Mouse (Mus musculus) megakaryocyte, embryonic 14.5 days (primary cell): ENCODE data around the gene Timm29. TPM values are rescaled to one million over a fixed set of nuclear protein-coding genes. Genes with fewer than 3 reads are reported as not detected.
A peak's percentile ranks its signal among the peaks of the same experiment; 100 is the strongest.

Source experiments
- H3K27me3 ChIP-seq: replicated peaks from 2 replicates; pipeline ENCODE3; 2012; ENCODE audit warnings: inconsistent platforms
- H3K36me3 ChIP-seq: replicated peaks from 2 replicates; pipeline ENCODE3; 2012; ENCODE audit warnings: low read length, inconsistent platforms, mixed read lengths
- H3K4me1 ChIP-seq: 2 replicates; pipeline ENCODE4 v1.6.1; 2012; ENCODE audit warnings: inconsistent platforms
- H3K4me3 ChIP-seq: replicated peaks from 2 replicates; pipeline ENCODE3; 2012; ENCODE audit warnings: moderate library complexity, mild to moderate bottlenecking, inconsistent platforms
- H3K9me3 ChIP-seq: 2 replicates; pipeline ENCODE4 v1.6.1; 2012; ENCODE audit warnings: inconsistent platforms
- FLI1 ChIP-seq: IDR thresholded peaks from 2 replicates; pipeline ENCODE4 v1.6.1; 2012; ENCODE audit warnings: low read length, inconsistent platforms, mixed read lengths
- GATA1 ChIP-seq: IDR thresholded peaks from 3 replicates; pipeline ENCODE4 v1.6.1; 2012; ENCODE audit warnings: mixed read lengths, low read length, inconsistent platforms, borderline replicate concordance
- polyA plus RNA-seq: library from polyadenylated mRNA; stranded (reverse); fragments of >175 nt; gene quantifications from 2 replicates; pipeline ENCODE4 v1.2.3, GENCODE M21; 2012; ENCODE audit warnings: low replicate concordance; ENCODE audit not compliant: insufficient read depth

The Timm29 gene
- polyA plus RNA-seq, 1 experiment, result 4.0 TPM

DNA sequence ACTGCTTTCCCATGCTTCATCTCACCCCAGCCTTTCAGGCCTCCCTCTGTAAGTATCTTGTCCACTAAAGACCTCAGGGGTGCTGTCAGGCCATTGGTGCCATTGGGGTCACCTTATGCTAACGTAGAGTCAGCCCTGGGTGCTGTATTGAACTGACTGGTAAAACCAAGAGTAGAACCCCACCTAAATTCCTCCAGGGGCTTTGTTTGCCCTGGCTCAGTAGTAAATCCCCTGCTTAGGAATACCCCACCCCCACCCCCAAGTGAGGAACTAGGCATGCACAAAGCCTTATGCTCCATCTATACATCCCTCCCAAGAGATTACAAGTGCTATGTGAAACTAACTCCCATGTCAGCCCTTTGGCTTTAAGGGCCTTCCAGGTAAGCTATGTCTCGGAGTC, 35.0 kb upstream of the Timm29 start:
- Histone ChIP-seq H3K4me1 (peaks cover 59% of the 10 kb centered on the region), H3K36me3 (peaks cover 58% of the 10 kb centered on the region), H3K27me3 (no peaks in the 10 kb centered on the region), H3K9me3 (no peaks in the 10 kb centered on the region), H3K4me3 (no peak overlapping the region)
- no peak for TF ChIP-seq FLI1
- TF ChIP-seq GATA1, result no peak

DNA sequence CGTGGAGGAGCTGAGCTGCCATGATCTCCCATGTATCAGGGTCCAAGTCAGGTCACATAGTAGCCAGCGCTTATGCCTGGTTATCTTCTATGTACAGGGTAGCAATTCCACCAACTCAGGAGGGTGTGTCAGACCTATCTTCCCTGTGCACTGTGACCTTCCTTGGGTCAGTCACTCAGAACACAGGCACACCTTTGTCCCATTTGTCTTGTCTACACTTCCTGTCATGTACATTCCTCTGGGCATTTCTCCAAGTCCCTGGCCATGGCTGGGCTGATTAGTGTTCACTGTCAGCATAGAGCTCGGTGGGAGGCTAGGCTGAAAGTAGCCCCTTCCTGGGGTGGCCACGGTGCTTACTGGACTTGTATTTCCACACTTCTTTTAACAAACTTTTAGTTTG, 34.2 kb upstream of the Timm29 start:
- H3K36me3 ChIP-seq, result peaks cover 60% of the 10 kb centered on the region
- TF ChIP-seq FLI1 (no peak), GATA1 (no peak)

DNA sequence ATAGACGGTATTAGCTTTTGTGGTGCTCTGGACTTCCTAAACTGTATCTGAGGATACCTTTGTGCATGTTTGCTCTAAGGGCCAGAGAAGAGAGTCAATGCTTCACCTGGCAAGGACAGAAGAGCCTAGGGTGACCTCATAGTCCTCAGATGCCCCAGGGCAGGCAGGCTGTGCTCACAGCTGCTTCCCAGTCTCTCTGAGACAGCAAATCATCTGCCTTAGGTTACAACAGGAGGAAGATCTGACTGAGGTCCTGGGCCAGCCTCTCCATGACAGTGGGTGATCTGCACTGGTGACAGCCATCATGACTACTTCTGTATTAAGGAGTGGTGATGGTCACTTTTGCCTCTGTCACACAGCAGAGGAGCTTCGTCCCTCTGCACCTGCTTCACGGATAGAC, 33.4 kb upstream of the Timm29 start:
- Histone ChIP-seq H3K4me1 (peaks cover 55% of the 10 kb centered on the region), H3K9me3 (no peaks in the 10 kb centered on the region), H3K36me3 (peaks cover 53% of the 10 kb centered on the region), H3K27me3 (no peaks in the 10 kb centered on the region), H3K4me3 (peak overlapping the region; percentile 0)
- TF ChIP-seq FLI1 (no peak), GATA1 (no peak)

More for the DNA sequence above, 34.2 kb upstream of the Timm29 start:
- H3K4me1 ChIP-seq, result peaks cover 59% of the 10 kb centered on the region
- H3K27me3 ChIP-seq, result no peaks in the 10 kb centered on the region
- H3K4me3 ChIP-seq, result peak overlapping the region; percentile 16
- no peaks in the 10 kb centered on the region for H3K9me3 ChIP-seq

DNA sequence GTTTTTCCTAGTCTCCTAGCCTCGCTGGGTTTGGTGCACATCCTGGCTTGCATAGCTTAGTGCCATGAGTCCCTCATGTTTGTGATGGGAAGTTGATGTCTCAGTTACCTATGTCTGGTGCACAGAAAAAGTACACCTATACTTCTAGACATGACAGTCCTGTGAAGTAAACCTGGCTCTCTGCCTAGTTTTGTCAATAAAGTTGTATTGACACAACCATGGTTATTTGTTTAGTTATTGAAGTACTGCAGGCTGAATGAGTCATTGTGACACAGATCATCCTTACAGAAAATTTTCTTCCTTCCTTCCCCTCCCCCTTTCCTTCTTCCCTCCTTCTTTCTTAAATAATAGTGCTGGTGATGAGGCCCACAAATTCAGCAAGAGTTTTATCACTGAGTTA, 28.1 kb upstream of the Timm29 start:
- H3K4me1 ChIP-seq, result peaks cover 46% of the 10 kb centered on the region
- H3K4me3 ChIP-seq, result peak overlapping the region; percentile 18
- peaks cover 34% of the 10 kb centered on the region for H3K36me3 ChIP-seq
- no peak for TF ChIP-seq FLI1
- no peak for TF ChIP-seq GATA1
- H3K27me3 ChIP-seq, result no peaks in the 10 kb centered on the region
- H3K9me3 ChIP-seq, result no peaks in the 10 kb centered on the region

DNA sequence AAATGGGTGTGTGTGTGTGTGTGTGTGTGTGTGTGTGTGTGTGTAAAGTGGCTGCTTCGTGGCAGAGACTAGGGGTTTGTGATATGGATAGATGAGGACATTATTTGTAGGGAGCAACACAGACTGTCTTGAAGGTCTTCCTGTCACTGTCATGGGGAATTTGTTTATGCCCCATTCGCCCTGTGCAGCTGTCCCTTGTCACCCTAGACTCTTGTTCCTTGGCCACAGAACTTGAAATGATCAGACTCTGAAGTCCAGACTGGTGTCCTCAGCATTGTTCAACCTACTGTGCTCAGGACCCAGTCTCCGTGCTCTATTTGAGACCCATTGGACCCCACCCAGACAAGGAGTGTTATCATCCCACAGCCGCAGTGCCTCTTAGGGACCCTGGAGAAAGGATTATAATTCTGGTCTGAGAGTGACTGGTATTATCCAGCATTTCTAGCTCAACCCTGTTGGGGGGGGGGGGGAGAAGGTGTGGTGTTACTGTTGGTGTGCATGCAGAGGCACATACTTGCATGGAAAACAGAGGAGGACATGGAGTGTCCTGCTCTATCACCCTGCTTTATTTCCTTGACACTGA, 27.4 kb upstream of the Timm29 start:
- peaks cover 46% of the 10 kb centered on the region for H3K4me1 ChIP-seq
- peaks cover 41% of the 10 kb centered on the region for H3K36me3 ChIP-seq
- TF ChIP-seq FLI1, result no peak
- TF ChIP-seq GATA1, result no peak
- no peaks in the 10 kb centered on the region for H3K27me3 ChIP-seq
- H3K4me3 ChIP-seq, result peak overlapping the region; percentile 29
- no peaks in the 10 kb centered on the region for H3K9me3 ChIP-seq

DNA sequence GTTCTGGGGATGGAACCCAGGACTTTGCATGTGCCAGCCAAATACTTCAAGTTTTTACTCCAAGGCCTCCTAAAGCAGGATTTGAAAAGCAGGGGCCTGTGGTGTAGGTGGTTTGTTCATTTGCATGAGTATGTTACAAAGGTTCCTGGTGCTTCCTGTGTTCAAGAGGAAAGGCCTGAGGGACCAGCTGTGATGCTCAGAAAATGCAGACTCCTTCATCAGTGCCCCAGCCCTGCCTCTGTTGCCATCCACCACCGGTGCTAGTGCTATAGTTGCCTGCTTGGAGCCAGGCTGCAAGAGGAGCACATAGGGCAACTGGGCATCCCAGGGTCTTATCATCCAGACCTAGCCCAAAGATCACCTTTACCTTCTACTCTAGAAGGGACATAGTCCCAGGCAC, 26.0 kb upstream of the Timm29 start:
- no peak overlapping the region for H3K4me3 ChIP-seq
- TF ChIP-seq GATA1 (no peak), FLI1 (no peak)
- no peaks in the 10 kb centered on the region for H3K9me3 ChIP-seq
- H3K27me3 ChIP-seq, result no peaks in the 10 kb centered on the region
- H3K36me3 ChIP-seq, result peaks cover 44% of the 10 kb centered on the region
- H3K4me1 ChIP-seq, result peaks cover 46% of the 10 kb centered on the region

DNA sequence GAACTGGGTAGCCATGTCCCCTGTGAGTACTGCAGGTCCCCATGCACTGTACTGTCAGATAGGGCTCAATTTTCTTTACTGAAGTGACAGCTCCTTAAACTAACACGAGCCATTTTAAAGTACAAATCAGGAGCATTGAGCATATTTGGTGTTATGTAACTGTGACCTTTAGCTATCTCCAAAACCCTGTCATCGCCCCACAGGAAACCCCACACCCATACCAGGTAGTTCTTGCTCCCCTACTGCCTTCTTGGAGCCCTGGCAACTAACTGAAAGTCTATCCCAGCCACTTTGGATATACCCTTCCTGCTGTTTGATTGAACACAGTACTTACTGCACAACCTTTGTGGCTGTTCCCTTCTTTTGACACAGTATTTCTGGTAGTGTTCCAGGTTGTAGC, 25.5 kb upstream of the Timm29 start:
- no peaks in the 10 kb centered on the region for H3K27me3 ChIP-seq
- H3K36me3 ChIP-seq, result peaks cover 46% of the 10 kb centered on the region
- TF ChIP-seq FLI1, result no peak
- TF ChIP-seq GATA1, result no peak
- H3K9me3 ChIP-seq, result no peaks in the 10 kb centered on the region
- H3K4me1 ChIP-seq, result peaks cover 46% of the 10 kb centered on the region
- H3K4me3 ChIP-seq, result no peak overlapping the region

DNA sequence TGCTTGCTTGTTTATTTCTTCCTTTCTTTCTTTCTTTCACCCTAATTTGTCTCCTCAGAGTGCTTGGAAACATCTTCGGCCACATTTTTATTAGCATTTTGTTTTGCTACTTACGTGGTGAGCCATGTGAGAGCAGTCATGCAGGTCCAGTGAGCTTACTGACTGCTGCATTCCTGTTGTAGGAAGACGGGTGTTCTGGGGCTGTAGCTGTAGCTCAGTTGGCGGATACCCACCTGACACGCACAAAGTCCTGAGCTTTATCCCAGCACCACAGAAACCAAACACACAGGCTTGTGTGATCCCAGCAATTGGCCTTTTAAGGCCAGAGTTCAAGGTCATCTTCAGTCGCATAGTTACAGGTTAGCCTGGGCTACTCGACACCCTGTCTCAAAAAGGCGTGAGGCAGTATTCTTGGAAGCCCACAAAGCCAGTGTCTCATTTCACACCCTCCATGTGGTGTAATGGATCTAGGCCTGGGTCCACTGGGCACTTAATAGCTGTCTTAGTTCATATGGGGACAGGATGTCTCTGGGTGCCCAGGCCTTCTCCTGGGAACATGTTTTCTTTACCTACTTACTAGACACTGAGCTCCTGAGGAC, 23.8 kb upstream of the Timm29 start:
- Histone ChIP-seq H3K4me1 (peaks cover 43% of the 10 kb centered on the region), H3K9me3 (no peaks in the 10 kb centered on the region), H3K4me3 (no peak overlapping the region), H3K36me3 (peaks cover 54% of the 10 kb centered on the region), H3K27me3 (no peaks in the 10 kb centered on the region)
- TF ChIP-seq FLI1 (no peak), GATA1 (no peak)

DNA sequence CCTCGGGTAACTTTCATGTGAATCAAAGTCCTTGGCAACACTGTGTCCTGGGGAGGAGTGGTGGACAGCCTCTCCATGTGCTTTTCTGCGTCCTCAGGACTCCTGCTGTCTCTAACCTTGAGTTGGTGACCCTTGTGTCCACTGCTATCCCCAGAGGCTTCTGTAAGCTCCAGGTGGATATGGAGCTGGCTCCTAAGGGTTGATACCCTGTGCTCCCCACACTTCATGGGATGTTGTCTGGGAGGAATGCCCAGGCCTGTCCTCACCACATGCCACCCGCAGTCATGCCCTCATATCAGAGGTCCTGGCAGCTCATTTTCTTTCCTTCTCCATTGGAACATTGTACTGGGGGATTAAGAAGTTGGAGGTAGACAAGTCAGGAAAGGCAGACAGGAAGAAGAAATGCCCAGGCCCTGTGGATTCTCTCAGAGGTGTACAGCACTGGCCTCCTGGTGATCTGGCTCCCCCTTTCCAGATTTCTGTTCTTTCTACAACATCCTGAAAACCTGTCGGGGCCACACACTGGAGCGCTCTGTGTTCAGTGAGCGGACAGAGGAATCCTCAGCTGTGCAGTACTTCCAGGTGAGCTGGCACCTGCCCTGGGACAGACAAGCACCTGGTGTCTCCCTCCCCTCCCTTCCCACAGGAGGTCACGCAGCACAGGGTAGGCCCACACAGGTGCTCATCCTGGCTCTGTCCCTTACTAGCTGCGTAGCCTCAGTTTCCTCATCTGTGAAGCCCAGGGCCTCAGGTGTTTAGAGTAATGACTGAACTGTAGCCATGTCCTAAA, 18.3 kb upstream of the Timm29 start:
- Histone ChIP-seq H3K9me3 (no peaks in the 10 kb centered on the region), H3K4me1 (peaks cover 21% of the 10 kb centered on the region), H3K27me3 (no peaks in the 10 kb centered on the region), H3K36me3 (peaks cover 94% of the 10 kb centered on the region), H3K4me3 (no peak overlapping the region)
- TF ChIP-seq FLI1, result no peak
- TF ChIP-seq GATA1, result no peak

DNA sequence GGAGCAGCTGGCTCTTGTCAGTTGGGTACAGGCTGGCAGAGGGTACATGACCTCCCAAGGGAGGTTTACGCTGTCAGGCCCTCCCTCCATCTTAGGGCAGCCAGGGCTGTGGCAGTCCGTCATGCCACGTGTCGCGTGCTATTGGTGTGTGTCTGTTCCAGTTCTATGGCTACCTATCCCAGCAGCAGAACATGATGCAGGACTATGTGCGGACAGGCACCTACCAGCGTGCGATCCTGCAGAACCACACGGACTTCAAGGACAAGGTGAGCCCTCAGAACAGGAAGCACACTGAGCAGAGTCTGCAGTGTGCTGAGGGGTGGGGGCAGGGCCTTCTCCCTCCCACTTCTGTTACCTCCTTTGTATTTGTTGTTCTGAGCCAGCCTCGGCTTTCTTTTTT, 17.3 kb upstream of the Timm29 start:
- H3K36me3 ChIP-seq, result peaks cover 95% of the 10 kb centered on the region
- H3K9me3 ChIP-seq, result no peaks in the 10 kb centered on the region
- TF ChIP-seq GATA1, result no peak
- no peak for TF ChIP-seq FLI1
- peaks cover 24% of the 10 kb centered on the region for H3K4me1 ChIP-seq
- no peaks in the 10 kb centered on the region for H3K27me3 ChIP-seq
- H3K4me3 ChIP-seq, result no peak overlapping the region
